Mouse (Mus musculus) retina, postnatal 1 day (tissue): ENCODE data around the gene Pgk1.

Experiments used
- DNase-seq: peaks from one replicate; pipeline ENCODE4 v3.0.0-alpha.2; 2012

The Pgk1 gene

GRCm38 (mm10) chrX:106221058-106221457 lies 34.2 kb downstream of the Pgk1 start, which contains the start of gene Taf9b:
Gene Taf9b, minus strand, starts transcription at chrX:106221158.
- DNase-seq = no peak
